Mouse (Mus musculus) MEL (cell line): Measurements from ENCODE around the gene Olfr104-ps. TPM values are rescaled to one million over a fixed set of nuclear protein-coding genes. Genes with fewer than 3 reads are reported as not detected.

Experiments used
- DNase-seq: peaks from one replicate; pipeline ENCODE4 v3.0.0; 2011; ENCODE audit warnings: low read depth, low spot score
- H3K27ac ChIP-seq: 2 replicates; pipeline ENCODE4 v1.5.1; 2012; ENCODE audit warnings: low read depth, mild to moderate bottlenecking, control low read depth, low read length, moderate library complexity; ENCODE audit not compliant: control insufficient read depth
- H3K27me3 ChIP-seq, 2 experiments: fragments of 150-350 bp in 1 of 2; sonication (generic) in 1 of 2; 2 replicates each; pipeline ENCODE4 v1.6.1; 2012; ENCODE audit warnings: low read length in 2 of 2, mild to moderate bottlenecking in 2 of 2, improper control_type of control experiment in 1 of 2, moderate library complexity in 1 of 2; ENCODE audit not compliant: insufficient read depth in 2 of 2, control insufficient read depth in 1 of 2
- H3K36me3 ChIP-seq, 2 experiments: 2 replicates each; pipeline ENCODE4 v1.6.1; 2012 to 2014; ENCODE audit warnings: low read length in 2 of 2, improper control_type of control experiment in 1 of 2, inconsistent platforms in 1 of 2, mild to moderate bottlenecking in 1 of 2; ENCODE audit not compliant: insufficient read depth in 2 of 2, control insufficient read depth in 1 of 2
- H3K4me1 ChIP-seq, 2 experiments: fragments of 150-350 bp in 1 of 2; sonication (generic) in 1 of 2; 2 replicates each; pipeline ENCODE4 v1.6.1; 2012; ENCODE audit warnings: low read length in 2 of 2, improper control_type of control experiment in 1 of 2, mild to moderate bottlenecking in 1 of 2; ENCODE audit not compliant: insufficient read depth in 2 of 2, control insufficient read depth in 1 of 2
- H3K4me3 ChIP-seq, 2 experiments: fragments of 150-350 bp in 1 of 2; sonication (generic) in 1 of 2; 2 replicates each; pipeline ENCODE4 v1.5.1; 2012; ENCODE audit warnings: low read depth in 2 of 2, low read length in 2 of 2, mild to moderate bottlenecking in 2 of 2, moderate library complexity in 2 of 2, control low read depth in 1 of 2, improper control_type of control experiment in 1 of 2; ENCODE audit not compliant: control insufficient read depth in 1 of 2, insufficient read depth in 1 of 2
- H3K79me2 ChIP-seq: 2 replicates; pipeline ENCODE4 v1.6.1; 2012; ENCODE audit warnings: mild to moderate bottlenecking, low read length, moderate library complexity; ENCODE audit not compliant: control insufficient read depth, poor library complexity, insufficient read depth
- H3K9ac ChIP-seq: 2 replicates; pipeline ENCODE4 v1.6.1; 2012; ENCODE audit warnings: low read depth, mild to moderate bottlenecking, control low read depth, low read length, moderate library complexity; ENCODE audit not compliant: control insufficient read depth, poor library complexity, severe bottlenecking
- H3K9me3 ChIP-seq: fragments of 150-350 bp; sonication (generic); replicated peaks from 2 replicates; pipeline ENCODE4 v1.6.1; 2012; ENCODE audit warnings: mild to moderate bottlenecking, low read length, improper control_type of control experiment, moderate library complexity; ENCODE audit not compliant: insufficient read depth
- BHLHE40 ChIP-seq: IDR thresholded peaks from 2 replicates; pipeline ENCODE4 v1.6.1; 2012; ENCODE audit warnings: low read depth, mild to moderate bottlenecking, inconsistent platforms, low read length, improper control_type of control experiment, borderline replicate concordance
- CHD1 ChIP-seq: IDR thresholded peaks from 2 replicates; pipeline ENCODE4 v1.6.1; 2012; ENCODE audit warnings: low read depth, mild to moderate bottlenecking, inconsistent platforms, low read length, improper control_type of control experiment
- CHD2 ChIP-seq: IDR thresholded peaks from 2 replicates; pipeline ENCODE4 v1.6.1; 2011; ENCODE audit warnings: low read length, improper control_type of control experiment
- CTCF ChIP-seq, 3 experiments: IDR thresholded peaks in 2 of 3; conservative IDR thresholded peaks in 1 of 3; 2 replicates each; pipeline ENCODE4 v1.5.1; 2011 to 2012; ENCODE audit warnings: low read length in 3 of 3, low read depth in 2 of 3, mild to moderate bottlenecking in 2 of 3, improper control_type of control experiment in 1 of 3, inconsistent platforms in 1 of 3, mixed read lengths in 1 of 3, moderate library complexity in 1 of 3; ENCODE audit not compliant: control insufficient read depth in 1 of 3, insufficient read depth in 1 of 3, poor library complexity in 1 of 3, severe bottlenecking in 1 of 3
- E2F4 ChIP-seq: IDR thresholded peaks from 2 replicates; pipeline ENCODE4 v1.6.1; 2011; ENCODE audit warnings: low read depth, low read length, improper control_type of control experiment, borderline replicate concordance
- ELF1 ChIP-seq: IDR thresholded peaks from 2 replicates; pipeline ENCODE4 v1.6.1; 2014; ENCODE audit warnings: low read depth, mild to moderate bottlenecking, inconsistent platforms, low read length, improper control_type of control experiment, moderate library complexity
- EP300 ChIP-seq, 2 experiments: IDR thresholded peaks; 2 replicates each; pipeline ENCODE4 v1.6.1; 2011; ENCODE audit warnings: improper control_type of control experiment in 2 of 2, low read length in 2 of 2, low read depth in 1 of 2, mild to moderate bottlenecking in 1 of 2
- GABPA ChIP-seq: IDR thresholded peaks from 2 replicates; pipeline ENCODE4 v1.6.1; 2012; ENCODE audit warnings: low read depth, mild to moderate bottlenecking, inconsistent platforms, low read length, improper control_type of control experiment, moderate library complexity
- GATA1 ChIP-seq: IDR thresholded peaks from 2 replicates; pipeline ENCODE4 v1.6.1; 2011; ENCODE audit warnings: low read depth, low read length, improper control_type of control experiment
- JUND ChIP-seq: IDR thresholded peaks from 2 replicates; pipeline ENCODE4 v1.6.1; 2011; ENCODE audit warnings: low read depth, mild to moderate bottlenecking, improper control_type of control experiment, low read length
- MAX ChIP-seq: IDR thresholded peaks from 2 replicates; pipeline ENCODE4 v1.6.1; 2011; ENCODE audit warnings: low read length, improper control_type of control experiment
- MAZ ChIP-seq: IDR thresholded peaks from 2 replicates; pipeline ENCODE4 v1.6.1; 2012; ENCODE audit warnings: low read depth, mild to moderate bottlenecking, inconsistent platforms, low read length, improper control_type of control experiment
- MEF2A ChIP-seq: IDR thresholded peaks from 2 replicates; pipeline ENCODE4 v1.6.1; 2014; ENCODE audit warnings: low read depth, mild to moderate bottlenecking, inconsistent platforms, low read length, improper control_type of control experiment; ENCODE audit not compliant: poor library complexity, insufficient replicate concordance, severe bottlenecking; ENCODE audit errors: extremely low read depth
- MXI1 ChIP-seq: IDR thresholded peaks from 2 replicates; pipeline ENCODE4 v1.6.1; 2011; ENCODE audit warnings: mild to moderate bottlenecking, low read depth, low read length, improper control_type of control experiment
- MYB ChIP-seq: IDR thresholded peaks from 2 replicates; pipeline ENCODE4 v1.6.1; 2011; ENCODE audit warnings: mild to moderate bottlenecking, low read depth, low read length, improper control_type of control experiment
- MYC ChIP-seq: IDR thresholded peaks from 2 replicates; pipeline ENCODE4 v1.6.1; 2011; ENCODE audit warnings: low read depth, mild to moderate bottlenecking, low read length, improper control_type of control experiment, moderate library complexity
- NELFE ChIP-seq: IDR thresholded peaks from 2 replicates; pipeline ENCODE4 v1.6.1; 2011; ENCODE audit warnings: low read depth, low read length, improper control_type of control experiment
- POLR2AphosphoS5 ChIP-seq: IDR thresholded peaks from 2 replicates; pipeline ENCODE4 v1.6.1; 2012; ENCODE audit warnings: low read depth, borderline replicate concordance, mild to moderate bottlenecking, inconsistent platforms, low read length, moderate library complexity, mixed read lengths
- RAD21 ChIP-seq: IDR thresholded peaks from 2 replicates; pipeline ENCODE4 v1.6.1; 2011; ENCODE audit warnings: mild to moderate bottlenecking, low read depth, low read length, improper control_type of control experiment
- TAL1 ChIP-seq: IDR thresholded peaks from 2 replicates; pipeline ENCODE4 v1.6.1; 2012; ENCODE audit warnings: mild to moderate bottlenecking, inconsistent platforms, low read length, moderate library complexity, mixed read lengths
- TCF12 ChIP-seq: IDR thresholded peaks from 2 replicates; pipeline ENCODE4 v1.6.1; 2014; ENCODE audit warnings: low read depth, mild to moderate bottlenecking, inconsistent platforms, low read length, improper control_type of control experiment, moderate library complexity
- UBTF ChIP-seq: IDR thresholded peaks from 2 replicates; pipeline ENCODE4 v1.6.1; 2012; ENCODE audit warnings: low read depth, mild to moderate bottlenecking, inconsistent platforms, low read length, improper control_type of control experiment, moderate library complexity, borderline replicate concordance; ENCODE audit not compliant: insufficient read depth
- polyA plus RNA-seq, 2 experiments: library from polyadenylated mRNA; stranded (reverse) in 1 of 2; unstranded in 1 of 2; fragments of >175 nt in 1 of 2; fragments of >200 nt in 1 of 2; gene quantifications; 2 replicates each; pipeline versions ENCODE4 v1.2.1 to v1.2.4; 2012; ENCODE audit warnings: low replicate concordance in 2 of 2, low read depth in 1 of 2; ENCODE audit not compliant: insufficient read length in 2 of 2, insufficient read depth in 1 of 2, missing spikeins in 1 of 2
- total RNA-seq: library from RNA; depleted of rRNA; stranded (reverse); fragments of 300-350 nt; gene quantifications from 2 replicates; pipeline ENCODE4 v1.2.3, GENCODE M21; 2012

The Olfr104-ps gene
- total and polyA plus RNA-seq, 3 experiments: not detected

DNA sequence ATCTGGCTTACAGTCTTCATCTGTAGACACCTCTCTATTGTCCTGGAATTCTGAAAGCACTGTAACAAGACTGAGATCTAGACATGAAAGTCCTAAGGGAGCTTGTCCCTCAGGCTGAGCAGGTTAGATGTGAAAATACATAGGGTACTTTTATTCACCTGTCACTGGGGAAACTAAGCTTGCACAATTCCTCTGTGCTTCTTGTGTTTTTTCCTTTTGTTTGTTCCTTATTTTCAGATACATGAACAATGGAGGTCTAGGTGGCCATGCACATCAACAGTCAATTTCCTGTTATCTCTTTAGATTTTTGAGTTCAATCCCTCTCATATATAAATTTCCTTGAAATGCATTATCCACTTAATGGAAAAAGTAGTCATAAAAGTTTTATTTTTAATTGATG, 42.4 kb upstream of the Olfr104-ps start, which contains the start of gene Olfr102:
TSS of gene Olfr102 (minus strand) at position 101 of the 400 bp plus-strand sequence.
- TF ChIP-seq MYB: no peak
- TF ChIP-seq BHLHE40: no peak
- no peak for TF ChIP-seq JUND
- no peak for TF ChIP-seq RAD21
- no peak for TF ChIP-seq TCF12
- TF ChIP-seq TAL1: no peak
- no peak for TF ChIP-seq GABPA
- no peak for TF ChIP-seq NELFE
- no peak for TF ChIP-seq MYC
- TF ChIP-seq UBTF: no peak
- TF ChIP-seq CHD2: no peak
- no peak for TF ChIP-seq EP300 (IDR thresholded peaks at IDR 0.05; ENCODE audit: low read depth in 1 of 2, low read length in 2 of 2)
- TF ChIP-seq GATA1: no peak
- no peak for TF ChIP-seq MAZ
- no peak for TF ChIP-seq MEF2A
- no peak for TF ChIP-seq POLR2AphosphoS5
- no peak for TF ChIP-seq MXI1
- no peak for TF ChIP-seq CHD1
- no peak for TF ChIP-seq ELF1
- Histone ChIP-seq H3K4me1 (no peaks in the 10 kb centered on the region), H3K9ac (no peak within 1 kb of the TSS), H3K4me3 (no peak within 1 kb of the TSS), H3K79me2 (no peaks in the 10 kb centered on the region), H3K27me3 (no peaks in the 10 kb centered on the region), H3K36me3 (no peaks in the 10 kb centered on the region), H3K27ac (no peak within 1 kb of the TSS), H3K9me3 (no peaks in the 10 kb centered on the region)
- DNase-seq: no peak

DNA sequence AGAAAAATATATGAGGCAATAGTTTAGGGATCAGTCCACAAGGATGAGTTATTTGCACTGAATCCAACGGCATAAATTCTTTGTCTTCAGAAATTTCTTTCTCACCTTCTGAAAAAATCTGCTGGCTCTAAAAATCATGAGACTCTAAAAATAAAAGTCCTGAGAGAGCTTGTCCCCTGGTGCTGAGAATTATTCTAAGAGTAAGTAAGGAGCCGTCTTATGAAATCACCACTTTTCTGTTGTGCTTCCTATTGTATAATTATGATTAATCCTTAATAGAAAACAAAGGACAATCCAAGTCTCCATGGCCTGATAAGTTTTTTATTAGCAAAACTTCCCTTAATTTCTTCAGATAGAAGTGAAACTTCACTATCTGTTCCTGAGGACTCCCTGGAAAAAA, 19.8 kb upstream of the Olfr104-ps start, which contains the start of gene Olfr103:
TSS of gene Olfr103 (minus strand) at position 101 of the 400 bp plus-strand sequence.
- H3K9me3 ChIP-seq: no peaks in the 10 kb centered on the region
- H3K4me3 ChIP-seq: no peak within 1 kb of the TSS
- H3K79me2 ChIP-seq: no peaks in the 10 kb centered on the region
- H3K9ac ChIP-seq: no peak within 1 kb of the TSS
- no peak for DNase-seq
- H3K27me3 ChIP-seq: no peaks in the 10 kb centered on the region
- no peaks in the 10 kb centered on the region for H3K4me1 ChIP-seq
- no peaks in the 10 kb centered on the region for H3K36me3 ChIP-seq
- no peak within 1 kb of the TSS for H3K27ac ChIP-seq
- no peak for TF ChIP-seq MAX
- no peak for TF ChIP-seq CTCF (IDR thresholded peaks at IDR 0.05 in 2 of 3, conservative IDR thresholded peaks at IDR 0.05 in 1 of 3; ENCODE audit: control insufficient read depth in 1 of 3, insufficient read depth in 1 of 3, low read depth in 2 of 3, low read length in 3 of 3, poor library complexity in 1 of 3, severe bottlenecking in 1 of 3)
- no peak for TF ChIP-seq MYB
- no peak for TF ChIP-seq E2F4
